Mouse (Mus musculus) CH12.LX (cell line): ENCODE measurements at regions not wholly inside any gene's neighbourhood (a gene's known extent, or its start where the extent isn't known, plus 50 kb on each side); places are given as distances from the start of the nearest gene placed in this dataset.

ENCODE experiments used
- DNase-seq: peaks from one replicate; pipeline ENCODE4 v3.0.0-alpha.2; 2013; ENCODE audit errors: extremely low read depth
- H3K27ac ChIP-seq: 2 replicates; pipeline ENCODE4 v1.5.1; 2012; ENCODE audit warnings: low read depth, mild to moderate bottlenecking, control low read depth, moderate library complexity; ENCODE audit not compliant: insufficient read depth
- H3K27me3 ChIP-seq: replicated peaks from 2 replicates; pipeline ENCODE3; 2012; ENCODE audit warnings: inconsistent platforms
- H3K36me3 ChIP-seq, 2 experiments: replicated peaks in 1 of 2; 2 replicates each; pipeline versions ENCODE3 to v1.6.1; 2012; ENCODE audit warnings: inconsistent platforms in 1 of 2, low read length in 1 of 2, mild to moderate bottlenecking in 1 of 2, mixed read lengths in 1 of 2, moderate library complexity in 1 of 2; ENCODE audit not compliant: control insufficient read depth in 1 of 2, insufficient read depth in 1 of 2
- H3K4me1 ChIP-seq, 2 experiments: 2 replicates each; pipeline ENCODE4 v1.6.1; 2012; ENCODE audit warnings: inconsistent platforms in 1 of 2, moderate library complexity in 1 of 2; ENCODE audit not compliant: insufficient read depth in 2 of 2, control insufficient read depth in 1 of 2
- H3K4me2 ChIP-seq: 2 replicates; pipeline ENCODE4 v1.6.1; 2012; ENCODE audit warnings: low read depth, mild to moderate bottlenecking, control low read depth; ENCODE audit not compliant: poor library complexity, insufficient read depth, severe bottlenecking
- H3K4me3 ChIP-seq, 3 experiments: fragments of 150-350 bp in 1 of 3; sonication (generic) in 1 of 3; replicated peaks in 1 of 3; 2 replicates each; pipeline versions ENCODE3 to v1.5.1; 2011 to 2012; ENCODE audit warnings: low read depth in 2 of 3, low read length in 2 of 3, mild to moderate bottlenecking in 2 of 3, moderate library complexity in 2 of 3, control low read depth in 1 of 3, improper control_type of control experiment in 1 of 3, inconsistent platforms in 1 of 3, mixed read lengths in 1 of 3; ENCODE audit not compliant: poor library complexity in 1 of 3
- H3K79me2 ChIP-seq: replicated peaks from 2 replicates; pipeline ENCODE4 v1.6.1; 2012; ENCODE audit warnings: mild to moderate bottlenecking, moderate library complexity; ENCODE audit not compliant: control insufficient read depth, poor library complexity, insufficient read depth, severe bottlenecking; ENCODE audit errors: extremely low read depth
- H3K9ac ChIP-seq: 2 replicates; pipeline ENCODE4 v1.6.1; 2012; ENCODE audit warnings: low read depth, mild to moderate bottlenecking, control low read depth, moderate library complexity; ENCODE audit not compliant: insufficient read depth
- H3K9me3 ChIP-seq: replicated peaks from 2 replicates; pipeline ENCODE3; 2012; ENCODE audit warnings: low read length, inconsistent platforms, mixed read lengths
- BHLHE40 ChIP-seq: IDR thresholded peaks from 2 replicates; pipeline ENCODE4 v1.6.1; 2011; ENCODE audit warnings: mild to moderate bottlenecking, low read depth, low read length, improper control_type of control experiment
- CHD1 ChIP-seq: IDR thresholded peaks from 2 replicates; pipeline ENCODE4 v1.6.1; 2012; ENCODE audit warnings: low read depth, low read length, improper control_type of control experiment, inconsistent platforms
- CHD2 ChIP-seq: IDR thresholded peaks from 2 replicates; pipeline ENCODE4 v1.6.1; 2011; ENCODE audit warnings: low read length, improper control_type of control experiment
- E2F4 ChIP-seq: IDR thresholded peaks from 2 replicates; pipeline ENCODE4 v1.6.1; 2011; ENCODE audit warnings: low read depth, low read length, improper control_type of control experiment; ENCODE audit not compliant: insufficient replicate concordance
- ELF1 ChIP-seq: IDR thresholded peaks from 2 replicates; pipeline ENCODE4 v1.6.1; 2014; ENCODE audit warnings: low read depth, mild to moderate bottlenecking, inconsistent platforms, low read length, improper control_type of control experiment
- EP300 ChIP-seq: IDR thresholded peaks from 2 replicates; pipeline ENCODE4 v1.6.1; 2011; ENCODE audit warnings: low read length, improper control_type of control experiment
- ETS1 ChIP-seq: conservative IDR thresholded peaks from 2 replicates; pipeline ENCODE4 v1.6.1; 2012; ENCODE audit warnings: low read depth, mild to moderate bottlenecking, inconsistent platforms, low read length, improper control_type of control experiment, moderate library complexity
- GABPA ChIP-seq: IDR thresholded peaks from 2 replicates; pipeline ENCODE4 v1.6.1; 2012; ENCODE audit warnings: low read depth, low read length, improper control_type of control experiment, inconsistent platforms; ENCODE audit not compliant: insufficient replicate concordance
- IRF4 ChIP-seq: IDR thresholded peaks from 2 replicates; pipeline ENCODE4 v1.6.1; 2014; ENCODE audit warnings: low read depth, mild to moderate bottlenecking, inconsistent platforms, low read length, improper control_type of control experiment
- JUN ChIP-seq: IDR thresholded peaks from 2 replicates; pipeline ENCODE4 v1.6.1; 2011; ENCODE audit warnings: low read depth, mild to moderate bottlenecking, low read length, improper control_type of control experiment, moderate library complexity; ENCODE audit not compliant: insufficient read depth
- JUND ChIP-seq: conservative IDR thresholded peaks from 2 replicates; pipeline ENCODE4 v1.6.1; 2011; ENCODE audit warnings: low read depth, low read length, improper control_type of control experiment
- MAFK ChIP-seq: IDR thresholded peaks from 2 replicates; pipeline ENCODE4 v1.6.1; 2011; ENCODE audit warnings: low read length, improper control_type of control experiment; ENCODE audit not compliant: insufficient replicate concordance
- MAX ChIP-seq: IDR thresholded peaks from 2 replicates; pipeline ENCODE4 v1.6.1; 2011; ENCODE audit warnings: low read length, improper control_type of control experiment
- MEF2A ChIP-seq: IDR thresholded peaks from 2 replicates; pipeline ENCODE4 v1.6.1; 2014; ENCODE audit warnings: low read depth, mild to moderate bottlenecking, inconsistent platforms, low read length, improper control_type of control experiment, borderline replicate concordance
- NELFE ChIP-seq: IDR thresholded peaks from 2 replicates; pipeline ENCODE4 v1.6.1; 2011; ENCODE audit warnings: low read depth, low read length, improper control_type of control experiment
- NRF1 ChIP-seq: IDR thresholded peaks from 2 replicates; pipeline ENCODE4 v1.6.1; 2014; ENCODE audit warnings: low read depth, mild to moderate bottlenecking, inconsistent platforms, low read length, improper control_type of control experiment, moderate library complexity
- PAX5 ChIP-seq: IDR thresholded peaks from 2 replicates; pipeline ENCODE4 v1.6.1; 2012; ENCODE audit warnings: low read length, inconsistent platforms, mixed read lengths
- POLR2A ChIP-seq: IDR thresholded peaks from 2 replicates; pipeline ENCODE4 v1.6.1; 2011; ENCODE audit warnings: low read depth, mild to moderate bottlenecking, improper control_type of control experiment, low read length
- RAD21 ChIP-seq: IDR thresholded peaks from 2 replicates; pipeline ENCODE4 v1.6.1; 2011; ENCODE audit warnings: low read depth, mild to moderate bottlenecking, low read length, improper control_type of control experiment, moderate library complexity
- SIN3A ChIP-seq: IDR thresholded peaks from 2 replicates; pipeline ENCODE4 v1.6.1; 2012; ENCODE audit warnings: low read length, improper control_type of control experiment, inconsistent platforms
- SMC3 ChIP-seq: IDR thresholded peaks from 2 replicates; pipeline ENCODE4 v1.6.1; 2011; ENCODE audit warnings: low read depth, low read length, improper control_type of control experiment
- TCF12 ChIP-seq: IDR thresholded peaks from 2 replicates; pipeline ENCODE4 v1.6.1; 2014; ENCODE audit warnings: low read depth, mild to moderate bottlenecking, inconsistent platforms, low read length, improper control_type of control experiment
- USF1 ChIP-seq: IDR thresholded peaks from 2 replicates; pipeline ENCODE4 v1.6.1; 2014; ENCODE audit warnings: low read depth, mild to moderate bottlenecking, inconsistent platforms, low read length, improper control_type of control experiment
- USF2 ChIP-seq: conservative IDR thresholded peaks from 2 replicates; pipeline ENCODE4 v1.6.1; 2011; ENCODE audit warnings: low read depth, low read length, improper control_type of control experiment
- ZKSCAN1 ChIP-seq: IDR thresholded peaks from 2 replicates; pipeline ENCODE4 v1.6.1; 2012; ENCODE audit warnings: low read depth, inconsistent platforms, low read length, improper control_type of control experiment, borderline replicate concordance
- ZMIZ1 ChIP-seq: IDR thresholded peaks from 2 replicates; pipeline ENCODE4 v1.6.1; 2012; ENCODE audit warnings: low read depth, mild to moderate bottlenecking, inconsistent platforms, low read length, improper control_type of control experiment
- ZNF384 ChIP-seq: IDR thresholded peaks from 2 replicates; pipeline ENCODE4 v1.6.1; 2012; ENCODE audit warnings: low read depth, low read length, improper control_type of control experiment, inconsistent platforms
- dilution Hi-C: fragments of 300-500 bp; cut with MboI; formaldehyde crosslinking; loops from 2 replicates; pipeline ENCODE4 v1.14.3; 2020; ENCODE audit warnings: low sequenced_read_pairs; ENCODE audit not compliant: extremely low pct_unique_long_range_greater_than_20kb, extremely low pct_ligation_motif_present
- in situ Hi-C: fragments of 300-500 bp; cut with MboI; formaldehyde crosslinking; loops from 3 replicates; pipeline ENCODE4 v1.14.3; 2019; ENCODE audit warnings: low sequenced_read_pairs, low pct_ligation_motif_present, low pct_unique_long_range_greater_than_20kb, mixed read lengths

DNA sequence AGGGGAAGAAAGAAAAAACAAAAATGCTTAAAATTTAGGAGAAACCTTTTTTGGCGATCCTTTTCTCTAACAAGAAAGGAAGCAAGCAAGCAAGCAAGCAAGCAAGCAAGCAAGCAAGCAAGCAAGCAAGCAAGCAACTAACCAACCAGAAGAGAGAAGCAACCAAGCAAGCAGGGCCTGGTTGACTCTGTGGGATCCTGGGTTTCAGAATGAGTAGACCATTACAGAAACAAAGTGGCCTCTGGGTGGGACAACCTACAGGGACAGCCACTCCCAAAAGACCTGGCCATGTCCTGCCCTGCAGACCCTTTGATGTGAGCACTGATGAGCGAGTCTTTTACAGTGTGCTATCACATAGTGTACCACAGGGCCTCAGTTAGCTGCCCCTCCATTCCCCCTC is 211.6 kb downstream of the 4933412E24Rik start:
- in situ Hi-C loops, result no loop called here
- no peak overlapping the region for H3K4me3 ChIP-seq
- peak; percentile 65 for DNase-seq
- H3K4me1 ChIP-seq, result peaks cover 10 to 33% of the 10 kb centered on the region in 2 experiments
- TF ChIP-seq IRF4, result peak; percentile 87
- no peak for TF ChIP-seq ELF1
- TF ChIP-seq SMC3, result peak; percentile 8; the same call in 1 of the 2 replicates
- peak; percentile 68 for TF ChIP-seq EP300
- TF ChIP-seq JUND, result peak; percentile 68
- 0 out of 2 replicates have a peak, but pooled peaks have one; percentile 28 for TF ChIP-seq SIN3A
- 0 out of 2 replicates have a peak, but pooled peaks have one; percentile 11 for TF ChIP-seq MAFK
- TF ChIP-seq JUN, result peak; percentile 56; the same call in 1 of the 2 replicates
- TF ChIP-seq PAX5, result no peak
- H3K36me3 ChIP-seq, result no peaks in the 10 kb centered on the region
- no peak overlapping the region for H3K27ac ChIP-seq
- H3K79me2 ChIP-seq, result no peaks in the 10 kb centered on the region
- no peaks in the 10 kb centered on the region for H3K27me3 ChIP-seq
- H3K9ac ChIP-seq, result no peak overlapping the region
- H3K9me3 ChIP-seq, result peaks cover 4% of the 10 kb centered on the region
- H3K4me2 ChIP-seq, result no peak overlapping the region
- dilution Hi-C loops, result no loop called here

- H3K9me3 ChIP-seq, result no peaks in the 10 kb centered on the region
- peaks cover 10 to 33% of the 10 kb centered on the region in 2 experiments for H3K4me1 ChIP-seq
- H3K27ac ChIP-seq, result no peak overlapping the region
- DNase-seq, result no peak
- H3K79me2 ChIP-seq, result no peaks in the 10 kb centered on the region
- in situ Hi-C loops, result no loop called here
- TF ChIP-seq PAX5 (no peak), ZKSCAN1 (no peak), ZMIZ1 (no peak)
- H3K9ac ChIP-seq, result no peak overlapping the region
- no peaks in the 10 kb centered on the region for H3K27me3 ChIP-seq
- H3K4me3 ChIP-seq, result no peak overlapping the region
- no peak overlapping the region for H3K4me2 ChIP-seq
- no peaks in the 10 kb centered on the region for H3K36me3 ChIP-seq
- dilution Hi-C loops, result no loop called here
Observed at GRCm38 (mm10) chr15:59804394-59804793, 212.0 kb downstream of the 4933412E24Rik start.

- no peaks in the 10 kb centered on the region for H3K36me3 ChIP-seq
- TF ChIP-seq USF1 (peak; percentile 52), MEF2A (no peak), RAD21 (no peak; the same call in 1 of the 2 replicates), POLR2A (no peak), ETS1 (peak; percentile 25; the same call in 1 of the 2 replicates), ZNF384 (no peak), TCF12 (no peak), BHLHE40 (peak; percentile 74), CHD1 (no peak), NRF1 (no peak), IRF4 (peak; percentile 75; the same call in 1 of the 2 replicates), NELFE (no peak), E2F4 (no peak), GABPA (no peak), USF2 (peak; percentile 64), MAX (peak; percentile 86), CHD2 (0 out of 2 replicates have a peak, but pooled peaks have one; percentile 52), PAX5 (no peak)
Observed at GRCm38 (mm10) chr15:59802276-59802675, 214.1 kb downstream of the 4933412E24Rik start.

More at GRCm38 (mm10) chr15:59802276-59802675, 214.1 kb downstream of the 4933412E24Rik start:
- H3K79me2 ChIP-seq, result no peaks in the 10 kb centered on the region
- H3K27me3 ChIP-seq, result no peaks in the 10 kb centered on the region
- no peaks in the 10 kb centered on the region for H3K9me3 ChIP-seq
- H3K27ac ChIP-seq, result no peak overlapping the region
- DNase-seq, result peak; percentile 75
- in situ Hi-C loops, result no loop called here
- dilution Hi-C loops, result no loop called here
- H3K9ac ChIP-seq, result no peak overlapping the region
- no peak overlapping the region; the same call in 1 of the 2 replicates for H3K4me2 ChIP-seq
- peaks cover 10 to 34% of the 10 kb centered on the region in 2 experiments for H3K4me1 ChIP-seq
- no peak overlapping the region for H3K4me3 ChIP-seq
